Mouse (Mus musculus) lung, embryonic 14.5 days (tissue): ENCODE data around the gene Catsperg1. TPM values are rescaled to one million over a fixed set of nuclear protein-coding genes. Genes with fewer than 3 reads are reported as not detected.

Source experiments
- ATAC-seq: fragments of 200-750 bp; cut with Nextera tagmentation; 2 replicates; pipeline ENCODE4 v1.8.0; 2017; ENCODE audit warnings: mild to moderate bottlenecking, moderate TSS enrichment, moderate library complexity; ENCODE audit not compliant: insufficient read depth
- DNase-seq: peaks from one replicate; pipeline ENCODE4 v3.0.0-alpha.2; 2015
- H3K27ac ChIP-seq: fragments of 300-500 bp; sonication (generic); 2 replicates; pipeline ENCODE4 v1.5.1; 2014; ENCODE audit warnings: low read depth, mild to moderate bottlenecking, moderate library complexity
- H3K27me3 ChIP-seq: fragments of 300-500 bp; sonication (generic); 2 replicates; pipeline ENCODE4 v1.6.1; 2014; ENCODE audit warnings: low read length, control low read depth; ENCODE audit not compliant: insufficient read depth
- H3K36me3 ChIP-seq: fragments of 300-500 bp; sonication (generic); 2 replicates; pipeline ENCODE4 v1.6.1; 2014; ENCODE audit warnings: control low read depth; ENCODE audit not compliant: insufficient read depth
- H3K4me1 ChIP-seq: fragments of 300-500 bp; sonication (generic); 2 replicates; pipeline ENCODE4 v1.6.1; 2014; ENCODE audit warnings: antibody characterized with exemption, control low read depth; ENCODE audit not compliant: insufficient read depth
- H3K4me2 ChIP-seq: fragments of 300-500 bp; sonication (generic); 2 replicates; pipeline ENCODE4 v1.6.1; 2014; ENCODE audit warnings: mild to moderate bottlenecking
- H3K4me3 ChIP-seq: fragments of 300-500 bp; sonication (generic); 2 replicates; pipeline ENCODE4 v1.5.1; 2014; ENCODE audit warnings: low read depth, low read length
- H3K9ac ChIP-seq: fragments of 300-500 bp; sonication (generic); 2 replicates; pipeline ENCODE4 v1.6.1; 2014
- H3K9me3 ChIP-seq: fragments of 300-500 bp; sonication (generic); 2 replicates; pipeline ENCODE4 v1.6.1; 2016; ENCODE audit warnings: low read depth, low read length, control low read depth
- CTCF ChIP-seq: IDR thresholded peaks from 2 replicates; pipeline ENCODE4 v1.5.1; 2016; ENCODE audit warnings: antibody characterized with exemption, low read depth
- WGBS: fragments of 180-500 bp; shearing (Covaris S2); extraction: QIAGEN DNeasy Blood & Tissue Kit; methylation state at CpG from one replicate; pipeline ENCODE4 v1.1.7; 2014; 5-methylcytosine and 5-hydroxymethylcytosine counted together
- polyA plus RNA-seq: library from polyadenylated mRNA; unstranded; fragments of >200 nt; fragmentation: Nextera tagmentation; extraction: Ambion mirVana; gene quantifications from 2 replicates; pipeline ENCODE4 v1.2.1, GENCODE M21; 2014

The Catsperg1 gene
- 0.57 and 0.87 TPM in 2 replicates for polyA plus RNA-seq

- no peak within 1 kb of the TSS for H3K4me3 ChIP-seq
- no peak within 1 kb of the TSS for H3K27ac ChIP-seq
- peaks cover 7% of the 10 kb centered on the region; the same call in 1 of the 2 replicates for H3K4me1 ChIP-seq
- DNase-seq (peak; percentile 70), ATAC-seq (peak; percentile 52)
- WGBS = 3% methylated on average over 20 of the region's 20 CpGs
- no peak for TF ChIP-seq CTCF
- peaks cover 3% of the 10 kb centered on the region; the same call in 1 of the 2 replicates for H3K9me3 ChIP-seq
- H3K9ac ChIP-seq = no peak within 1 kb of the TSS
- no peaks in the 10 kb centered on the region for H3K36me3 ChIP-seq
- peaks cover 6% of the 10 kb centered on the region; the same call in 1 of the 2 replicates for H3K27me3 ChIP-seq
- peak within 1 kb of the TSS; percentile 62 for H3K4me2 ChIP-seq
These were observed at the start of gene Catsperg1 for GRCm38 (mm10) chr7:29213675-29214082. TSS of gene Catsperg1 (minus strand) at chr7:29214035.

DNA sequence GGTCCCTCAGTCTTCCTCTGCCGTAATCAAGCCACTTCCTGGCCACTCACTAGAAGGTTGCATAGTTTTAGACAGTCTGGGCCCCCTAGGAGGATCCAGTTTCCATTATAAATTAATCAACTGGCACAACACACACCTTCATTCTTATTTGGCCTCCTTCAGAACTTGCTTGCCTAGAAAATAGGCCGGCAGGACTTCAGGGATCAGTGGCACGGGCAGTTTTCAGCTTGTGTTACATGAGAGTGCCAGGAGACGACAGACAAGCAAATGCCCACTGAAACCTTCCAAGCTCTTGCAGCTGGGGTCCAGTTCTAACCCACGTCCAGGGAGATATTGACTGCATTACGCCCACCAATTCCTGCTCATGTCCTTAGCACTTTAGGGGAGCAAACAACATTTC lies 48.3 kb upstream of the Catsperg1 start:
- DNase-seq (no peak), ATAC-seq (no peak)
- Histone ChIP-seq H3K4me3 (no peak overlapping the region), H3K27ac (no peak overlapping the region), H3K36me3 (peaks cover 18% of the 10 kb centered on the region), H3K27me3 (no peaks in the 10 kb centered on the region), H3K4me1 (no peaks in the 10 kb centered on the region), H3K4me2 (no peak overlapping the region), H3K9me3 (no peaks in the 10 kb centered on the region), H3K9ac (no peak overlapping the region)
- no peak for TF ChIP-seq CTCF
- WGBS = 48% methylated on average over 6 of the region's 6 CpGs

DNA sequence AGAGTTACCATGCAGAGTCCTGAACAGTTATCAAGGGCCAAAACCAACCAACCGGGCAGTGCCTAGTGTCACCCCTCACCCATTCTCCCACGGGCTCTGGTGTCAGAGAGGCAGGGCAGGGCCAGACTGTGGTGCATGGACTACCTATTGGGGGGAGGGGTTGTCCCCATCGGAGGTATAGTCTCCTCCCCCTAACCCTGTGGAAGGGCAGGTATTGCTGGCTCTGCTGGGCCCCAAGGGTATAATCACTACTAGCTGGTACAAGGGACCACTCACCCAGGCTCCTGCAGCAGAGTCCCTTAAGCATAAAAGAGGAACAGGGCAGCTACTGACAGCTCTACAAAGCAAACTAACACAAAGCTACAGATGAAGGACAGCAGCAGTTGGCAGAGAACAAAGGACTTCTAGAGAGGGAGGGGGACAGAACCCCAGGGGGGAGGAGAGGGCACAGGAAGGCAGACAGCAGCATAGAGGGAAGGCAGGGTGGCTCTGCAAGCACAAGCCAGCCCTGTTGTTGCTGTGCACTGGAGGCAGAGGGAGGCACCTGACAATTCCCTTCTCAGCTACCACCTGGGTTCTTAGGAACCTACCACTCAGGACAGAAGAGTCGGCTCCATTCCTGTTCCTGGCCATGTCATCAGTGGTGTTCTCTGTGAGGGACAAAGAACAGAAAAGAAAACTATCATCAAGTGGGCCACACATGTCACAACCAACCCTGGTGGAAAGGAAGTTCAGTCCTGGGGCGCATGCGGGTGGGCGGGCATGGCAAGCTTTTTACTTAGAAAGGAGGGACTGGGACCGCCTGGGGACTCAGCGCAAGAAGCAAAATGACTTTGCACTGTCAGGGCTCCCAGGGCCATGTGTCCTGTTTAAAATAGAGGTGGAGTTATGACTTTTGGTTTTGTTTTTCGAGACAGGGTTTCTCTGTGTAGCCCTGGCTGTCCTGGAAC lies 46.2 kb upstream of the Catsperg1 start:
- Histone ChIP-seq H3K4me3 (no peak overlapping the region), H3K4me2 (no peak overlapping the region), H3K27me3 (no peaks in the 10 kb centered on the region), H3K4me1 (no peaks in the 10 kb centered on the region), H3K27ac (no peak overlapping the region), H3K9me3 (no peaks in the 10 kb centered on the region), H3K9ac (no peak overlapping the region), H3K36me3 (peaks cover 26% of the 10 kb centered on the region)
- ATAC-seq (no peak), DNase-seq (no peak)
- 78% methylated on average over 10 of the region's 10 CpGs for WGBS
- TF ChIP-seq CTCF = no peak

DNA sequence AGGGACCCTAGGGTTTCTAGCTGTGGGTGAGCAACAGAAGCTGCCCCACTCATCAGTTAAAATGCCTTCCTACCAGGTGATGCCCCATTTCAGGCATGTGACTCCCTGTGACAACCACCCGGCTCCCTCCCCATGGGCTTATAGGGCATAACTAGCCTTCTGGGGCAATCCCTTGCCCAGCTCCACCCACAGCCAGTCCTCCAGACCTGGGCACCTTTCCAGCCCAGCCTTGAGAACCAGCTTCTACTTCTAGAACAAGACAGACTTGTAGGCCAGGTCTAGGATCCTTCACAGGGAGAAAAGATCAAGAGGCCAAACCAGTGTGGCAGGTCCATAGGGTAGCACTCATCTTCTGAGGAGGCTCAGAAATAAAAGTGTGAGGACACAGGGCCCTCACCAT lies 43.5 kb upstream of the Catsperg1 start:
- TF ChIP-seq CTCF = no peak
- H3K27me3 ChIP-seq = no peaks in the 10 kb centered on the region
- peak; percentile 13 for DNase-seq
- WGBS = 93% methylated on average over 1 of the region's 1 CpGs
- no peaks in the 10 kb centered on the region for H3K4me1 ChIP-seq
- no peaks in the 10 kb centered on the region for H3K9me3 ChIP-seq
- H3K36me3 ChIP-seq = peaks cover 26% of the 10 kb centered on the region
- H3K27ac ChIP-seq = no peak overlapping the region; the same call in 1 of the 2 replicates
- no peak for ATAC-seq
- no peak overlapping the region for H3K9ac ChIP-seq
- H3K4me3 ChIP-seq = no peak overlapping the region
- no peak overlapping the region for H3K4me2 ChIP-seq

GRCm38 (mm10) chr7:29255875-29256274 lies 42.0 kb upstream of the Catsperg1 start:
- Histone ChIP-seq H3K27me3 (no peaks in the 10 kb centered on the region), H3K27ac (no peak overlapping the region), H3K4me3 (no peak overlapping the region), H3K9ac (no peak overlapping the region), H3K9me3 (no peaks in the 10 kb centered on the region), H3K4me2 (no peak overlapping the region), H3K4me1 (no peaks in the 10 kb centered on the region), H3K36me3 (peaks cover 26% of the 10 kb centered on the region)
- DNase-seq (no peak), ATAC-seq (no peak)
- 77% methylated on average over 4 of the region's 4 CpGs for WGBS
- no peak for TF ChIP-seq CTCF

DNA sequence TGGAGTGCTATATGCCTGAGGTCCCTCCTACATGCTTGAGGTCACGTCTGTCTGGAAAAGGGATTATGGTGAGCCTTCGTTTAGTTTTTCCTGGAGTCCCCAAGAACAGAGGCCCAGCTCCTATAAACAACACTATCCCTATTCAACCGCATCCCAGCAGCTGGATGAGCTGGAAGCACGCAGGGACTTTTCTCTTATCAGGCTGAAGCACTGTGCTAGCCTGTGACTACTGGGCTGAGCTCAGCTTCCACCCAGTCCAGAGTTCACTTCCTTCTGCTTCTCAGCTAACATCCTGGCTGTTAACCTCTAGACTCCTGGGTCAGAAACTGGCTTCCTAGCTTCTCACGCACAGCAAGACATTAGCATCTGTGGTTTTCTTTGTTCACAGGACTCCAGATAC lies 40.0 kb upstream of the Catsperg1 start:
- Histone ChIP-seq H3K4me3 (no peak overlapping the region), H3K4me1 (no peaks in the 10 kb centered on the region), H3K36me3 (0 out of 2 replicates have a peak, but pooled peaks cover 16% of the 10 kb centered on the region), H3K27me3 (no peaks in the 10 kb centered on the region), H3K27ac (0 out of 2 replicates have a peak overlapping the region, but pooled peaks have one; percentile 4), H3K9ac (no peak overlapping the region), H3K4me2 (no peak overlapping the region), H3K9me3 (no peaks in the 10 kb centered on the region)
- 34% methylated on average over 5 of the region's 5 CpGs for WGBS
- peak; percentile 23 for DNase-seq
- TF ChIP-seq CTCF = no peak
- no peak for ATAC-seq

DNA sequence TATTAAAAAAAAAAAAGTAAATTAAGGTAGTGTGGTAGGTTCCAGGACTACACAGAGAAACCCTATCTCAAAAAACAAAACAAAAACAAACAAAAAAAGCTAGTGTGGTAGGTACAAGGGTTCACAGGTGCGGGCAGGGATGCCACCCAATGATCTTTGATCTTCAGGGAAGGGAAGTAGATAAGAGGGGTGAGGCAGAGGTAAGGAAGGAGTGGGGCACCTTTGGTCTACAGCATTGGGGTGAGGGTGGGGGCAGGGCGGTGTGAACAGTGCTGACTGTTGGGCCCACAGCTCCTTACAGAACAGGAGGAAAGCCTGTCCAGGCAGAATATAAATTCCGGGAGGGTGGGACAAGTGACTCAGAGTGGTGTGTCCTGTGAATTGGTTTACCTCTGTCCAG lies 37.3 kb upstream of the Catsperg1 start:
- DNase-seq = no peak
- no peak for TF ChIP-seq CTCF
- 69% methylated on average over 3 of the region's 3 CpGs for WGBS
- no peak for ATAC-seq
- Histone ChIP-seq H3K4me2 (no peak overlapping the region), H3K9ac (no peak overlapping the region), H3K27ac (no peak overlapping the region), H3K27me3 (no peaks in the 10 kb centered on the region), H3K4me3 (no peak overlapping the region), H3K4me1 (0 out of 2 replicates have a peak, but pooled peaks cover 9% of the 10 kb centered on the region), H3K9me3 (no peaks in the 10 kb centered on the region), H3K36me3 (peaks cover 7% of the 10 kb centered on the region; the same call in 1 of the 2 replicates)
